In the genomic region with DNA sequence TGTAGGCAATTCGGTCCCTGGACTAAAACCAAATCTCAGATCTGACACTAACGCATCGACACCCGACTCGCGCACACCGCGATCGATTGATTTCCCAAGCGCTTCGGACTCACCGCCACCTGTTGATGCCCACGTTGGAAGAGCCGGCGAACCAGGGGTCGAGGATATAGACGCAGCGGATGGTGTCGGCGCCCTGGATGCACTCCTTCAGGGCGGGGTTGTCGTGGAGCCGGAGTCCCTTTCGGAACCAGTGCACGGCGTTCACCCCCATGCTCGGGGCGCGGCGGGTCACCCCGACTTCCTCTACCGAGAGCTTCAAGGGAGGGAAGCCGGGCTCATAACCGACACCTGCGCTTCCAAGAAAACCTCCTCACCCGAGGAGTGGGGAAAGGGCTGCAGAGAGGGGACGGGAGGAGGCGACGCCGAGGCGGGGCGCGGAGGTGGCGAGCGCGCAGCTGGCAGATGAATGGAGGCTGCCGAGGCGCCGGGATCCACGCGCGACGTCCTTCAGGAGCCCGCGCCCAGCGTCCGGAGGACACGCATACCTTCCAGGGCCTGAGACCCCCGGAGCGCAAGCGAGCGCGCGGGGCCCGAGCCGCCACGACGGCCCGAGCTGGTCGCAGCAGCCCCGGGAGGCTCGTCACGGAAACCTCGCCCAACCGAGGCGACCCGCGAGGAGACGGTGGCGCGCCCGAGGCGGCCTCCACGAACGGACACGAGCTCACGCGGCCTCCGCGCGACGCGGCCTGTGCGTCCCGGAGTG, we compare ENCODE assay signal across 8 mouse cellular contexts. TPM values are rescaled to one million over a fixed set of nuclear protein-coding genes. Genes with fewer than 3 reads are reported as not detected.
A peak's percentile ranks its signal among the peaks of the same experiment; 100 is the strongest.
DNase-seq lines count a peak whose midpoint lies in the region; ATAC-seq and TF ChIP-seq lines count a peak whose summit lies in the region.

No protein-coding gene starts in this region.

- no peaks in the 10 kb centered on the region for H3K9me3 ChIP-seq in kidney, embryonic 14.5 days (ENCODE audit: control insufficient read depth, low read length)
- H3K9me3 ChIP-seq in liver, postnatal 0 days (ENCODE audit: low read length) = no peaks in the 10 kb centered on the region
- H3K9me3 ChIP-seq in neural tube, embryonic 12.5 days = no peaks in the 10 kb centered on the region

- DNase-seq in CD4-positive helper T cell, adult 2 months (ENCODE audit: low read depth, low spot score) = peak; percentile 76
- peak; percentile 44 for DNase-seq in adrenal gland, postnatal 10 days
- peak; percentile 47 for DNase-seq in embryo, embryonic 9.5 days (ENCODE audit: extremely low spot score)
- peak in 1 of 2 experiments; percentile 67 for DNase-seq in heart, adult 2 months
- peak; percentile 62 for DNase-seq in liver, postnatal 0 days
- peak; percentile 53 for DNase-seq in testis, postnatal 14 days (ENCODE audit: low spot score)

- peaks cover 2% of the 10 kb centered on the region; the same call in 1 of the 2 replicates for H3K79me2 ChIP-seq in heart, adult 2 months (replicated peaks; ENCODE audit: control insufficient read depth, insufficient read depth, low read length)

- under 1% methylated on average over 95 of the region's 95 CpGs for WGBS in heart, adult 2 months
- WGBS in kidney, embryonic 14.5 days = under 1% methylated on average over 93 of the region's 95 CpGs
- WGBS in liver, postnatal 0 days (ENCODE audit: insufficient replicate concordance) = 2% methylated on average over 93 of the region's 95 CpGs
- under 1% methylated on average over 95 of the region's 95 CpGs for WGBS in neural tube, embryonic 12.5 days

- intact Hi-C loops in heart, adult 2 months (cut with DNase I) = no loop called here

- H3K4me1 ChIP-seq in heart, adult 2 months (ENCODE audit: control insufficient read depth, insufficient read depth, low read length) = peaks cover 6% of the 10 kb centered on the region
- H3K4me1 ChIP-seq in kidney, embryonic 14.5 days (ENCODE audit: control insufficient read depth, insufficient read depth, low read length) = peaks cover 14% of the 10 kb centered on the region
- H3K4me1 ChIP-seq in liver, postnatal 0 days (ENCODE audit: insufficient read depth) = peaks cover 17% of the 10 kb centered on the region
- H3K4me1 ChIP-seq in neural tube, embryonic 12.5 days = peaks cover 11% of the 10 kb centered on the region

- no peak for TF ChIP-seq EP300 in heart, adult 2 months (IDR thresholded peaks at IDR 0.05; ENCODE audit: insufficient read depth, low read depth, low read length)
- TF ChIP-seq EP300 in liver, postnatal 0 days (IDR thresholded peaks at IDR 0.05; ENCODE audit: low read depth) = no peak

- H3K4me3 ChIP-seq in heart, adult 2 months = peak overlapping the region; percentile 97
- peak overlapping the region; percentile 87 for H3K4me3 ChIP-seq in kidney, embryonic 14.5 days (ENCODE audit: low read length)
- peak overlapping the region; percentile 84 for H3K4me3 ChIP-seq in liver, postnatal 0 days (ENCODE audit: low read depth, low read length)
- H3K4me3 ChIP-seq in neural tube, embryonic 12.5 days = peak overlapping the region; percentile 74

- peak overlapping the region; percentile 93 for H3K4me2 ChIP-seq in kidney, embryonic 14.5 days (replicated peaks; ENCODE audit: low read depth, low read length)
- peak overlapping the region; percentile 94 for H3K4me2 ChIP-seq in liver, postnatal 0 days (ENCODE audit: low read depth, low read length)
- H3K4me2 ChIP-seq in neural tube, embryonic 12.5 days (replicated peaks) = peak overlapping the region; percentile 99

- no peak for TF ChIP-seq POLR2A in heart, adult 2 months (IDR thresholded peaks at IDR 0.05; ENCODE audit: insufficient read depth, low read depth, low read length)

- no peak for TF ChIP-seq CTCF in heart, adult 2 months (IDR thresholded peaks at IDR 0.05)
- TF ChIP-seq CTCF in liver, postnatal 0 days (IDR thresholded peaks at IDR 0.05; ENCODE audit: low read depth) = 0 out of 2 replicates have a peak, but pooled peaks have one; percentile 0

- peak overlapping the region; percentile 98 for H3K9ac ChIP-seq in heart, adult 2 months (ENCODE audit: low read depth, low read length)
- peak overlapping the region; percentile 82 for H3K9ac ChIP-seq in kidney, embryonic 14.5 days (ENCODE audit: low read depth, low read length)
- H3K9ac ChIP-seq in liver, postnatal 0 days (replicated peaks) = peak overlapping the region; percentile 81
- peak overlapping the region; percentile 78 for H3K9ac ChIP-seq in neural tube, embryonic 12.5 days

- no peaks in the 10 kb centered on the region for H3K27me3 ChIP-seq in heart, adult 2 months (ENCODE audit: control insufficient read depth, insufficient read depth, low read length)
- no peaks in the 10 kb centered on the region for H3K27me3 ChIP-seq in kidney, embryonic 14.5 days (ENCODE audit: control insufficient read depth, insufficient read depth, low read length)
- peaks cover 5% of the 10 kb centered on the region; the same call in 1 of the 2 replicates for H3K27me3 ChIP-seq in liver, postnatal 0 days (ENCODE audit: insufficient read depth, low read length)
- H3K27me3 ChIP-seq in neural tube, embryonic 12.5 days (replicated peaks) = no peaks in the 10 kb centered on the region

- peaks cover 4% of the 10 kb centered on the region; the same call in 1 of the 2 replicates for H3K36me3 ChIP-seq in heart, adult 2 months (ENCODE audit: control insufficient read depth, insufficient read depth, low read length)
- H3K36me3 ChIP-seq in kidney, embryonic 14.5 days (ENCODE audit: control insufficient read depth, insufficient read depth, low read length) = no peaks in the 10 kb centered on the region
- H3K36me3 ChIP-seq in liver, postnatal 0 days (replicated peaks; ENCODE audit: insufficient read depth, low read length) = no peaks in the 10 kb centered on the region
- no peaks in the 10 kb centered on the region for H3K36me3 ChIP-seq in neural tube, embryonic 12.5 days

- peak; percentile 63 for ATAC-seq in kidney, embryonic 14.5 days (ENCODE audit: low FRiP score, low TSS enrichment)
- peak; percentile 4; the same call in 1 of the 2 replicates for ATAC-seq in liver, postnatal 0 days
- ATAC-seq in neural tube, embryonic 12.5 days (ENCODE audit: low FRiP score, low read depth) = peak; percentile 31

- peak overlapping the region; percentile 95 for H3K27ac ChIP-seq in heart, adult 2 months
- no peak overlapping the region for H3K27ac ChIP-seq in kidney, embryonic 14.5 days (ENCODE audit: low read depth, low read length)
- peak overlapping the region; percentile 97 for H3K27ac ChIP-seq in liver, postnatal 0 days (ENCODE audit: low read depth)
- H3K27ac ChIP-seq in neural tube, embryonic 12.5 days = peak overlapping the region; percentile 72; the same call in 1 of the 2 replicates

RNA-seq across cellular contexts. Expression of gene Cry1, which starts 0.5 kb away (rescaled TPM):
- 10 to 100 TPM; 17.2 to 23.5 TPM for total RNA-seq in adrenal gland, postnatal 10 days (2021)
- total RNA-seq in heart, adult 2 months (2021) = 10 to 100 TPM in 1 of 2 experiments, 1 to 10 TPM in 1; 8.5 to 12.9 TPM
- polyA plus RNA-seq in heart, adult 2 months (2012; rRNA removed) = 2.2 and 5.2 TPM in 2 replicates
- 17.2 and 33.2 TPM in 2 replicates for polyA plus RNA-seq in kidney, embryonic 14.5 days (2014; fragmentation: Nextera tagmentation; extraction: Ambion mirVana)
- 8.2 and 9.4 TPM in 2 replicates for polyA plus RNA-seq in liver, postnatal 0 days (2015; fragmentation: Nextera tagmentation; extraction: Ambion mirVana)
- 36.6 and 37.2 TPM in 2 replicates for polyA plus RNA-seq in neural tube, embryonic 12.5 days (2016; fragmentation: Nextera tagmentation; extraction: Ambion mirVana)

RNA-seq across cellular contexts. Expression of gene Mterf2, which starts 56.6 kb away (rescaled TPM):
- total RNA-seq in adrenal gland, postnatal 10 days (2021) = 10 to 100 TPM in 1 of 2 experiments, 1 to 10 TPM in 1; 7.3 to 13.8 TPM
- 10 to 100 TPM; 18.3 to 23.3 TPM for total RNA-seq in heart, adult 2 months (2021)
- polyA plus RNA-seq in heart, adult 2 months (2012; rRNA removed) = 12.9 and 29.9 TPM in 2 replicates
- polyA plus RNA-seq in kidney, embryonic 14.5 days (2014; fragmentation: Nextera tagmentation; extraction: Ambion mirVana) = 17.9 and 19.9 TPM in 2 replicates
- 2.7 and 3.1 TPM in 2 replicates for polyA plus RNA-seq in liver, postnatal 0 days (2015; fragmentation: Nextera tagmentation; extraction: Ambion mirVana)
- 32.2 and 35.3 TPM in 2 replicates for polyA plus RNA-seq in neural tube, embryonic 12.5 days (2016; fragmentation: Nextera tagmentation; extraction: Ambion mirVana)

Comparison
In these comparisons a context has a peak if more than half of its experiments do, and no peak if none do; other contexts are left out.
1. ATAC-seq: peak in every context shown above with its lines; median percentile 63 in kidney, embryonic 14.5 days; 31 in neural tube, embryonic 12.5 days; 4 in liver, postnatal 0 days.